ENCODE assay signal across 8 mouse cellular contexts in the genomic region with DNA sequence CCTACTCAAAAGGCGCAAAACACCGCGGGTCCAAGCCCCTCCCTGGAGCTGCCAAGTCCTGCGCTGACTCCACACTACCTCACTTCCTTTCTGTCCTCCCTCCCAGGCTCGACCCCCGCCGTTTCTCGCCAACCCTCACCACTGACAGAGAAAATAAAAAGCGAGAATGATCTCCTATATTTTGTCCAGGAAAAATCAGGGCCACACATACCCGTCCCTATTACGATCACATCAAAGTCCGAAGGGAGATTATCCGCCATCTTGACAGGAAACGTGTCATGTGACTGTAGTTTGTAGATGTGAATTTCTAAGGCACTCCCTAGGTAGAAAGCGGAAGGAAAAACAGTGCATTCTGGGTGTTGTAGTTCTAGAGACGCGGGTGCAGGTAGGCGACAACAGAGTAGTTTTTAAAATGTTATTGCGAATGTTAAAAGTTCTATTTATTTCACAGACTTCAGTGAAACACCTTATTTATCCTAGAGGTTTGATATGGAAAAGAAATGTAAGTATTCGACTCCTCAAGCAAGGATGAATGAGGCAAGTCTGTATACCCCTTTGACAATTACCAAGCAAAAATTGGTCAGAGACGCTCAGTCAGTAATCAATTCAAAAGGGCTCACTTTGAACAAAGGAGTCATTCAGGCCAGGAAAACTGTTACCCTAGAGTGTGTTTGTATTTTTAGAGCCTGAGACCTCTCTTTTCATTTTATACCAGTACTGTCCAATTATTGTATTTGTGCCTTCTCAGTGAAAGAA. TPM values are rescaled to one million over a fixed set of nuclear protein-coding genes. Genes with fewer than 3 reads are reported as not detected.
DNase-seq lines count a peak whose midpoint lies in the region; ATAC-seq and TF ChIP-seq lines count a peak whose summit lies in the region.

A gene (minus strand): TSS at position 288 of the 756 bp plus-strand sequence.

- H3K9ac ChIP-seq in embryonic facial prominence, embryonic 14.5 days (ENCODE audit: low read depth, low read length) = peak within 1 kb of the TSS; percentile 71
- H3K9ac ChIP-seq in limb, embryonic 13.5 days = peak within 1 kb of the TSS; percentile 61
- peak within 1 kb of the TSS; percentile 51 for H3K9ac ChIP-seq in midbrain, embryonic 15.5 days

- peak within 1 kb of the TSS; percentile 54 for H3K4me2 ChIP-seq in embryonic facial prominence, embryonic 14.5 days (ENCODE audit: low read depth, low read length)
- H3K4me2 ChIP-seq in limb, embryonic 13.5 days (replicated peaks) = peak within 1 kb of the TSS; percentile 60
- H3K4me2 ChIP-seq in midbrain, embryonic 15.5 days = peak within 1 kb of the TSS; percentile 48

- no peaks in the 10 kb centered on the region for H3K27me3 ChIP-seq in embryonic facial prominence, embryonic 14.5 days (replicated peaks; ENCODE audit: control insufficient read depth, insufficient read depth, low read length)
- no peaks in the 10 kb centered on the region for H3K27me3 ChIP-seq in limb, embryonic 13.5 days
- no peaks in the 10 kb centered on the region for H3K27me3 ChIP-seq in midbrain, embryonic 15.5 days (replicated peaks)

- peak; percentile 94 for ATAC-seq in embryonic facial prominence, embryonic 14.5 days (ENCODE audit: low read depth)
- ATAC-seq in limb, embryonic 13.5 days (ENCODE audit: low FRiP score, low read depth) = peak; percentile 96
- peak; percentile 97 for ATAC-seq in midbrain, embryonic 15.5 days (replicated peaks)

- H3K4me3 ChIP-seq in bone marrow, adult 2 months (replicated peaks; ENCODE audit: control insufficient read depth, low read depth, low read length) = peak within 1 kb of the TSS; percentile 97
- H3K4me3 ChIP-seq in embryonic facial prominence, embryonic 14.5 days (ENCODE audit: low read depth, low read length) = peak within 1 kb of the TSS; percentile 55
- peak within 1 kb of the TSS; percentile 52 for H3K4me3 ChIP-seq in limb, embryonic 13.5 days
- H3K4me3 ChIP-seq in midbrain, embryonic 15.5 days = peak within 1 kb of the TSS; percentile 50

- DNase-seq in CD4-positive helper T cell, adult 2 months (ENCODE audit: low read depth, low spot score) = peak; percentile 82
- DNase-seq in embryonic facial prominence, embryonic 14.5 days (ENCODE audit: low spot score) = peak; percentile 90
- peak; percentile 67 to 71 for DNase-seq in heart, adult 9 months (ENCODE audit: low spot score in 2 of 2)
- peak; percentile 78 for DNase-seq in kidney, adult 9 months
- peak; percentile 15 to 20 for DNase-seq in spleen, adult 18-20 months

- H3K9me3 ChIP-seq in embryonic facial prominence, embryonic 14.5 days (ENCODE audit: control insufficient read depth, low read length) = no peaks in the 10 kb centered on the region
- no peaks in the 10 kb centered on the region for H3K9me3 ChIP-seq in limb, embryonic 13.5 days
- H3K9me3 ChIP-seq in midbrain, embryonic 15.5 days = no peaks in the 10 kb centered on the region

- peak within 1 kb of the TSS; percentile 41; the same call in 1 of the 2 replicates for H3K27ac ChIP-seq in bone marrow, adult 2 months (ENCODE audit: control insufficient read depth, insufficient read depth, low read depth, low read length, poor library complexity)
- peak within 1 kb of the TSS; percentile 75 for H3K27ac ChIP-seq in embryonic facial prominence, embryonic 14.5 days (replicated peaks; ENCODE audit: low read depth, low read length)
- no peak within 1 kb of the TSS for H3K27ac ChIP-seq in limb, embryonic 13.5 days
- peak within 1 kb of the TSS; percentile 93 for H3K27ac ChIP-seq in midbrain, embryonic 15.5 days

- WGBS in bone marrow, adult 2 months = 9% methylated on average over 21 of the region's 21 CpGs
- WGBS in embryonic facial prominence, embryonic 14.5 days = 17% methylated on average over 21 of the region's 21 CpGs
- WGBS in limb, embryonic 13.5 days = 14% methylated on average over 21 of the region's 21 CpGs
- WGBS in midbrain, embryonic 15.5 days = 13% methylated on average over 21 of the region's 21 CpGs

- H3K36me3 ChIP-seq in embryonic facial prominence, embryonic 14.5 days (ENCODE audit: control insufficient read depth, insufficient read depth, low read length) = no peaks in the 10 kb centered on the region
- no peaks in the 10 kb centered on the region for H3K36me3 ChIP-seq in limb, embryonic 13.5 days
- H3K36me3 ChIP-seq in midbrain, embryonic 15.5 days (replicated peaks) = no peaks in the 10 kb centered on the region

- no peak for TF ChIP-seq POLR2A in bone marrow, adult 2 months (IDR thresholded peaks at IDR 0.05; ENCODE audit: borderline replicate concordance, control insufficient read depth, low read depth, low read length)

- TF ChIP-seq CTCF in bone marrow, adult 2 months (IDR thresholded peaks at IDR 0.05; ENCODE audit: control insufficient read depth, insufficient read depth, low read length) = no peak

- no peaks in the 10 kb centered on the region for H3K4me1 ChIP-seq in bone marrow, adult 2 months (ENCODE audit: control insufficient read depth, insufficient read depth, low read length)
- no peaks in the 10 kb centered on the region for H3K4me1 ChIP-seq in embryonic facial prominence, embryonic 14.5 days (ENCODE audit: control insufficient read depth, insufficient read depth, low read length)
- H3K4me1 ChIP-seq in limb, embryonic 13.5 days = no peaks in the 10 kb centered on the region
- no peaks in the 10 kb centered on the region for H3K4me1 ChIP-seq in midbrain, embryonic 15.5 days

RNA-seq across cellular contexts. Expression of the gene that starts here (rescaled TPM):
- polyA plus RNA-seq in bone marrow, adult 2 months (2011; ENCODE audit: insufficient read depth, insufficient read length, low replicate concordance, missing spikeins) = 0.95 and 9.9 TPM in 2 replicates
- polyA plus RNA-seq in embryonic facial prominence, embryonic 14.5 days (2014; fragmentation: Nextera tagmentation; extraction: Ambion mirVana) = 17.1 and 17.7 TPM in 2 replicates
- polyA plus RNA-seq in limb, embryonic 13.5 days (2015; fragmentation: Nextera tagmentation; extraction: Ambion mirVana) = 12.0 and 13.9 TPM in 2 replicates
- 12.1 and 13.3 TPM in 2 replicates for polyA plus RNA-seq in midbrain, embryonic 15.5 days (2015; fragmentation: Nextera tagmentation; extraction: Ambion mirVana)

Comparison
In these comparisons a context has a peak if more than half of its experiments do, and no peak if none do; other contexts are left out.
1. DNase-seq: peak in every context shown above with its lines; median percentile 90 in embryonic facial prominence, embryonic 14.5 days; 82 in CD4-positive helper T cell, adult 2 months; 78 in kidney, adult 9 months; 69 in heart, adult 9 months; 18 in spleen, adult 18-20 months.